Mouse (Mus musculus) liver, embryonic 18 days (tissue): ENCODE measurements around the gene 9430097D07Rik. TPM values are rescaled to one million over a fixed set of nuclear protein-coding genes. Genes with fewer than 3 reads are reported as not detected.

Experiments used
- polyA plus RNA-seq: library from polyadenylated mRNA; depleted of rRNA; stranded (reverse); fragments of >200 nt; gene quantifications from 2 replicates; pipeline ENCODE4 v1.2.3, GENCODE M21; 2012; rRNA removed

Gene 9430097D07Rik
- polyA plus RNA-seq: not detected in 2 replicates

DNA sequence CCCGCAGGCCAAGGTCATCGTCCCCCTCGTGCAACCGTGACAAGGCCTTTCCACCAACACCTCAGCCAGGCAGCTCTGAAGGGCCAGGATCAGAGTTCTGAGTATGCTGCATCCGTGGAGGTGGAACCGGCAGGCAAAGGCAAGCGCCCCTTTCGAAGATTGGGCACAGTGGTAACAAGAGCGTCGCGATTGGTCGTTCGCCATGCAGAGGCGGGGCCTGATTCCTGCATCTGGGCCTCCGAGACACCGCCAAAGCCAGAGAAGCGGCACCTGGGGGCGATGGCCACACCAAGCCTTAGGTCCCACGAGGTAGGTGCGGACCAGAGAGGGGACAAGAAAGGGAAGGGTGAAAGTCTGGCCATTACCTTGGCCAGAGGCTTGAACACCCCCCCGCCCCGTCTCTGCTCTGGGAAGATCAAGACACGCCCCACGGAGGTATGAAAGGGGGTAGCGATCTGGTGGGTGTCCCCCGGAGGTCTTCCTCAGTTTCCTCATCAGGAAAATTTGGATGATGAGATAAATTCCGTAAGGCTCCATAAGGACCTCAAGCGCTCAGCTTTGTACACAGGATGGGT, at the start of gene 9430097D07Rik:
Gene 9430097D07Rik (minus strand): TSS at position 99 of the 575 bp plus-strand sequence.

DNA sequence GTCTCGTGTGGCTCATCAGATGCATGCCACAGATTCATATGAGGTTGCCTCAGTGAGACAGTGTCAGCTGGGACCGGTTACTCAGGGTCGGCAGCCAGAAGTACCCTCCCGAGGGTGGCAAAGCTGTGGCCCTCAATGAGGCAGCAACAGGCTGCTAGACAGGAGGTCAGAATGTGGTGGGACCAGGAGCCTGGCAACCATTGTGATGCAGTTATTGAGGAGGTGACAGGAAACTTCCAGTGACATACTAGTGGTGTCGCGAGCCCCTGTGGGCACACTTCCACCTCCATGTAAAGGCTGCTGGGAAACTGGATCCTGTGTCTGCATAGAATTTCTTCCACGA, 46.0 kb upstream of the 9430097D07Rik start, which contains the start of gene Ak1:
Gene Ak1 (plus strand): TSS at position 242 of the 343 bp plus-strand sequence.

DNA sequence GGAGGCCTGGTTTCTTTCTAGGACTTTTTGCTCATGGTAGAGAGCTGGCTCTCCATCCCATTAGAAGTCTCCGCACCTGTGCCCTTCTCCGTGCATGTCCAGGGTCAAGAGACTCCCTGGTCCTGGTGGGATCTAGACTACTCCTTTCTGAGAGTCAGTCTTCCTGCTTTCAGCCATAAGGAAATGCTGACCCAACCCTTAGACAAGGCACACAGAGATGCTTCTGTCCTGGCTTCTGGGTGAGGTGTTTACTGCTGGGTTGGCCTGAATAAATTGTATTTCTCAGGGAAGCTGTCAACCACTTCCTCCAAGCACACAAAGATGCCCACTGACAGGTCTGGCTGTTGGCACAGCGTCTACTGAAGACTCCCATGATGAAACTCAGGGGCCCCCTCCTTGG, 23.9 kb upstream of the 9430097D07Rik start, which contains the start of gene St6galnac6:
Gene St6galnac6 (plus strand): TSS at position 301 of the 400 bp plus-strand sequence.

DNA sequence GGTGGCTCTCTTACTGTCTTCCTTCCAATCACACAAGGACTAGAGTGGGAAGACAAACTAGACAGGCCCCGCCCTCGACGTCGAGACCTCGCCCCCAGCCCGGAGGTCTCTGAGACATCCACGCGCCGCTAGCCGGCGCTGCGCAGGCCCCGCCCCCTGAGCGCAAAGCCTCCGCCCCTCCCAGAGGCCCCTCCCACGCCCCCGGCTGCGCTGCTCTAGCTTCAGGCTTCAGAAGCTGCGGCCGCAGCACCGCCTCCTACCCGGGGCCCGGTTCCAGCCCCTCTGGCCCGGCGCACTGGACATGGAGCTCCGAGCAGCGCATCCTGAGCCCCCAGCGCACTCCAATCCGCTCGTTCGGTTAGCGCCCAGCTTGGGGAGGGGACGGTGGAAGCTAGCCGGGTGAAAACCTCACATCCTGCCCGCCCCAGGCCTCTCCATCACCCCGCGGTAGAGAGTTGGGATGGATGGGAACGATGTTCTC, 11.4 kb upstream of the 9430097D07Rik start, which contains the start of gene St6galnac4:
Gene St6galnac4 (plus strand): TSS at position 225 of the 481 bp plus-strand sequence.

DNA sequence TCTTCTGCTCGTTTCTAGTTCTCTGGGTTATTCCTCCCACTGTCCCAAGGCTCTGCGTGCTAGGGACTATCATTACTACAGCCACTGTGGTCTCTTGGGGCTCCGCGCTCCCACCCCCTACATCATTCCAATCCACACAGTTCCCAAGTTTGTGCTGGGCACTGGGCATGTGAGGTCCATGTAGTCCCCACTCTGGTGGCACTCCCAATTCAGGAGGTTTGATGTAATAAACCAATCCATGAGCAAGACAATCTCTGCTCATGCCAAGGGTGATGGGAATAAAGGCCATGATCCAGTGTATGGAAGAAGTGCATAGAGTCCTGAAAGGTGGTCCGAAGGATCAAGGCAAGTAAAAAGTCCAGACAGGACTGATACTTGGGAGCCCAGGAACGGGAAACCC, 987 bp downstream of the 9430097D07Rik start, which contains the start of gene Pip5kl1:
Gene Pip5kl1 (plus strand): TSS at position 301 of the 400 bp plus-strand sequence.

DNA sequence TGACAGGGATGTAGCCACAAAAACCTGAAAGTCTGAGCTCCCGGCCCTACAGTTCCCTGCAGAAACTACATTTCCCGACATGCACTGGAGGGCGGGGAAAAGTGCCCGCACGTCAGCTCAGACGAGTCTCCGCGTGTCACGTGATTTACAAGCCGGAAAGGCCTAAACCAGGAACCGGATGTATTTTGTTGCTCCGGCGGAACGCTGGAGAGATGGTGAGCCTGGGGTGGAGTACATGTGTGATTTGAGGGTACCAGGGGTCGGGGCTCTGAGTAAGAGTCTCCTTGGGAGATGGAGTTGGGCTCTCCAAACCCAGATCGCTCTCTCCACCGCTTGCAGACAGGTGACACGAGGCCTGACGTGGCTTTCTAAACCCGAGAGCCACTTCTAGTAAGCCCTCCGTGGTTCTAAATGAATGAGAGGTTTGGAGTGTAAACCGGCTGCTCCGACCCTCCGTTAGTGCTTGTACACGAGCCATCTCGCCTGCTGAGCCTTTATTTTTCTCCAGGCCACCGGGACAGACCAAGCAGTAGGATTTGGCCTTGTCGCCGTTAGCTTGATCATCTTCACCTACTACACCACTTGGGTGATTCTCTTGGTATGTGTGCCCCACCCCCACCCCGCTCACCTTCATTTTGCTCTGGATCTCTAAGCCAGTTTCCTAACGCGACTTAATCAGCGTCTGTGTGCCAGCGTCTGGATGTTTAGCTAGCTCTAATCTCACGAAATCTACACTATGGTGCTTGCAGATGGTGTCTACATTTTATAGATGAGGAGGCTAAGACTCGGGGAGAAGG, 4.6 kb downstream of the 9430097D07Rik start, which contains the start of gene Dpm2:
Gene Dpm2 (plus strand): TSS at position 161 of the 797 bp plus-strand sequence.

DNA sequence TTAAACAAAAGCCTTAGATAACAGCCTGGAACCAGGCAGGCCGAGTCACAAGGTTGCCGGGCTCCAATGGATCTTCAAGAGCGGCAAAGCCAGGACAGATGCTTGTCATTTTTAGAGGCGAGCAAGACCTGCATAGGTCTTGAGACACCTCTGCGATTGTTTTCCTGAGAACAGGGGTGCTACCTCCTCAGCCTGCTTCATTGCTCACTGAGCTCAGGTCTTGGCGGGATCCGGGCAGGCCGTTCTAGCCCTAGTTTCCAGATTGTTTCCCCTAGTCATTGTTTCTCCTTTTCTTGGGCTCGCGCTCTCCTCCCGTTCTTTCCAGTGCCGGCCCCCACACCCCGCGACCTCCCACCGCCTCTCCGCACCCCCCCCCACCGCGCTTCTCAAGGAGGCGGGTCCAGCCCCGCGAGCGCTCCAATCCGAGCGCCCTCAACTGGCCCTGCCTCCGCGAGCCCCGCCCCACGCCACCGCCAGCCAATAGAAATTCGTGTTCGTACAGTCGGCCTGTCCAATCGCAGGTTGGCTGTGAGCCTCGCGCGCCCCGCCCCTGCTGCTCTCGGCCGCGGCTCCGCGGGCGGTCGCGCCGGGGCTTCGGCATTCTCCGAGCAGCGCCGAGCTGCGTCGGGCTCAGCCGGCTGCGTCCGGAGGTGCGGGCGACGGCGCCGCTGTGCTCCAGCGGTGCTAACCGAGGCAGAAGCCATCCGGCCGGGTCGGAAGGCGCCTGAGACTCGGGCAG, 40.6 kb downstream of the 9430097D07Rik start, which contains the start of gene Fam102a:
Gene Fam102a (plus strand): TSS at position 600 of the 739 bp plus-strand sequence.

Other genes starting within 250 kb of the 9430097D07Rik start
- gene Ciz1, start 223.4 kb downstream of the 9430097D07Rik start, polyA plus RNA-seq: 31.1 and 42.1 TPM in 2 replicates
- 1.2 and 1.3 TPM in 2 replicates for gene Dnm1, start 222.3 kb downstream of the 9430097D07Rik start, polyA plus RNA-seq
- 24.7 and 29.9 TPM in 2 replicates for gene 1110008P14Rik, start 193.7 kb downstream of the 9430097D07Rik start, polyA plus RNA-seq
- 493 and 623 TPM in 2 replicates for gene Lcn2, start 187.4 kb downstream of the 9430097D07Rik start, polyA plus RNA-seq
- gene Ptges2, start 179.8 kb downstream of the 9430097D07Rik start, polyA plus RNA-seq: 12.9 and 16.2 TPM in 2 replicates
- 1.2 TPM in 2 replicates for gene Naif1, start 125.2 kb downstream of the 9430097D07Rik start, polyA plus RNA-seq
- 15.8 and 20.5 TPM in 2 replicates for gene Slc25a25, start 124.2 kb downstream of the 9430097D07Rik start, polyA plus RNA-seq
- 3.1 and 3.4 TPM in 2 replicates for gene Fam102a, start 40.4 kb downstream of the 9430097D07Rik start, polyA plus RNA-seq
- gene Dpm2, start 4.8 kb downstream of the 9430097D07Rik start, polyA plus RNA-seq: 45.1 and 48.7 TPM in 2 replicates
- 0.04 and 0.07 TPM in 2 replicates for gene Pip5kl1, start 887 bp downstream of the 9430097D07Rik start, polyA plus RNA-seq
- gene St6galnac4, start 11.4 kb upstream of the 9430097D07Rik start, polyA plus RNA-seq: 4.1 TPM in 2 replicates
- gene St6galnac6, start 24.0 kb upstream of the 9430097D07Rik start, polyA plus RNA-seq: 24.2 and 25.0 TPM in 2 replicates
- 0.37 and 0.62 TPM in 2 replicates for gene Ak1, start 46.1 kb upstream of the 9430097D07Rik start, polyA plus RNA-seq
- gene Eng, start 70.9 kb upstream of the 9430097D07Rik start, polyA plus RNA-seq: 24.4 and 26.0 TPM in 2 replicates
- 140 and 142 TPM in 2 replicates for gene Fpgs, start 128.5 kb upstream of the 9430097D07Rik start, polyA plus RNA-seq
- 62.0 and 72.6 TPM in 2 replicates for gene Cdk9, start 137.4 kb upstream of the 9430097D07Rik start, polyA plus RNA-seq
- 12.4 and 13.9 TPM in 2 replicates for gene Sh2d3c, start 145.4 kb upstream of the 9430097D07Rik start, polyA plus RNA-seq
- 0.06 TPM in 1 of 2 replicates, not detected in the other for gene 6330409D20Rik, start 165.3 kb upstream of the 9430097D07Rik start, polyA plus RNA-seq
- gene Tor2a, start 181.6 kb upstream of the 9430097D07Rik start, polyA plus RNA-seq: 26.5 and 28.5 TPM in 2 replicates
- 0.10 and 0.14 TPM in 2 replicates for gene Ttc16, start 199.9 kb upstream of the 9430097D07Rik start, polyA plus RNA-seq
- 1.2 and 1.4 TPM in 2 replicates for gene Ptrh1, start 200.1 kb upstream of the 9430097D07Rik start, polyA plus RNA-seq
- gene Cfap157, start 208.7 kb upstream of the 9430097D07Rik start, polyA plus RNA-seq: not detected in 2 replicates